Mouse (Mus musculus) pancreas, adult 10 weeks (tissue): Measurements from ENCODE around the gene Trpc5os. TPM values are rescaled to one million over a fixed set of nuclear protein-coding genes. Genes with fewer than 3 reads are reported as not detected.

ENCODE experiments used
- polyA plus RNA-seq: library from polyadenylated mRNA; stranded (reverse); fragments of 350-450 nt; fragmentation: Illumina TruSeq; extraction: RNeasy Lipid Tissue Mini Kit (QIAGEN cat#74804); gene quantifications from one replicate; pipeline ENCODE4 v1.2.3, GENCODE M21; 2015; ENCODE audit warnings: low read depth, low replicate concordance; ENCODE audit not compliant: insufficient read depth

Gene Trpc5os
- polyA plus RNA-seq = not detected

DNA sequence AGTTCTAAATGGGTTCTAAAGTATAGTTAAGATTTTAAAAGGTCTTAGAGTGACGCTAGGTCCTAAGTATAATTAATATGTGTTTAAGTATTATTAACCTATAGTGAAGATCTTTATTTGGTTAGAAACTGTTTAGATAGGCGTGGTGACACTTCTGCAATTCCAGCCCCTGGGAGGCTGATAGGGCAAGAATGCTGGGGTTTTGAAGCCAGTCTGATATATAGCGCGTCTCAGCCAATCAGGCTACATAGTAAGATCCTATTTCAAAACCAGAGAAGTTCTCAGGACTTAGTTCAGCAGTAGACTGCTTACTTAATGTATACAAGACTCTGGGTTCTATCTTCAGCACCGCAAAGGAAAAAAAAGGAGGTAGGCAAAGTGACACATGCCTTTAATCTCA is at the start of gene Trpc5os:
Gene Trpc5os (plus strand): TSS at position 301 of the 400 bp plus-strand sequence.

Other genes with a start within 250 kb of the Trpc5os start
- 3.2 TPM for gene Alg13, start 138.8 kb upstream of the Trpc5os start, polyA plus RNA-seq
- not detected for gene Trpc5, start 231.6 kb downstream of the Trpc5os start, polyA plus RNA-seq
- not detected for gene Rtl4, start 232.3 kb downstream of the Trpc5os start, polyA plus RNA-seq